Mouse (Mus musculus): Measurements from ENCODE around the gene Gjc1.

Gjc1 gene

DNA sequence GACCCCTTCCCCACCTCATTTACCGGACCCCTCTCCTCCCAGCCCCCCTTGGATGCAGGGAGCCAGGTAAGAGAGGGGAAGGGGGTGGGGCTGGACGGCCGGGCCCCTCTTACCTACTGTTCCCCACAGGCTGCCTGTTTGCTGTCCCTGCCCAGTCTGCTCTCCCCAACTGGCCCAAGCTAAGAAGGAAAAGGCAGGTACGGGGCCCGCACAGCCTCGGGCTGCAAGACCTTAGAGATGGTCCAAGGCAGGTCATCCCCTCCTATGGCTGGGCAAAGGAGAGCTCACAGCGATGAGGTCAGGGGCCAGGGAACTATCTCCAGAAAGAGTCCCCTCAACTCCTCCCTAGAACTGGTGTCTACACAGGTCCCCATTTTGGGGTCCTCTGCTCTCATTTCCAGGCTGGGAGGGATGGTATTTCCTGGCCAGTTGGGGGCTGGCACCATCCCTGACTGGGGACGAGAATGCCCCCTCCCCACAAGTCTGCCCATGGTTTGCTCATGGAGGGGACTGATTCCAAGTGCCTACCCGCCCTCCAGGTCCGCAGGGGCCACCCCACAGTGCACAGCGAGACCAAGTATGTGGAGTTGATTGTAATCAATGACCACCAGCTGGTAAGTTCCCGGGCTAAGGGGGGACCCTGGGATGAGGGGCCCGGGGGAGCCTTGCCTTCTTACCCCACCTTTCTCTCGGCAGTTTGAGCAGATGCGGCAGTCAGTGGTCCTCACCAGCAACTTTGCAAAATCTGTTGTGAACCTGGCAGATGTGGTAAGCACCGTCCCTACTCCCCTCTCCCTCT lies 47.4 kb downstream of the Gjc1 start:
- DNase-seq (ENCODE audit: low spot score in 2 of 2): no peak

DNA sequence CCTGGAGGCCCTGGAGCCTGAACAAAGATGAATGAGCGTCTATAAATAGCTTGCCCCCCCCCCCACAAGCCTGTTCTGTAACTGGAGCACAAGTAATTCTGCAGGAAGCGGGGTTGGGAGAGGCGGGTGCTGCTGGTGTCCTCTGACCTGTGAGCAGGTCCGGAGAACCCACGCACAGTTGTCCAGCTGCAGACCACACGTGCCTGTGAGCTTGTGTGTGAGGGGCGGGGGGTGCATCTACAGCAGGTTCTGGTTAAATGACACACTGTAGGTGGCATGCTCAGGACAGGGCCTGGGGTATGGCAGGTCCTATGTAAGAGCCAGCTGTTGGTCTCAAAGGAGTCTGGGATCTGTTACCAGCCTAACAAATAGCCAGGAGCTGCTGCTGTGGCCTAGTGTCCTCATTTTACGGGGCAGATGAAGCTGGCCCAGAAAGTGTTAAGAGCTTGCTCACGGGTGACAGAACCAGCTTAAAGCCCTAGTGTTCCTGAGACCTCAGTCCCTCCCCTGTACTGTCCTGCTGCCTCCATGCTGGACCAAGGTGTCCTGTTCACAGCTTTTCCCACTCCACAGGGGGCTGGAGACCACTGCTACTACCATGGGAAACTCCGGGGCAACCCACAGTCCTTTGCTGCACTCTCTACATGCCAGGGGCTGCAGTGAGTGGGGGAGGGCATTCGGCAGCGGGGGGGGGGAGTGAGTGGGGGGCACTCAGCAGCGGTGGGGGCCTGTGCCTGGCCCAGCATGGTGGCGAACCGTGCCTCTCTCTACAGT lies 48.7 kb downstream of the Gjc1 start:
- no peak for DNase-seq (ENCODE audit: low spot score in 2 of 2)

DNA sequence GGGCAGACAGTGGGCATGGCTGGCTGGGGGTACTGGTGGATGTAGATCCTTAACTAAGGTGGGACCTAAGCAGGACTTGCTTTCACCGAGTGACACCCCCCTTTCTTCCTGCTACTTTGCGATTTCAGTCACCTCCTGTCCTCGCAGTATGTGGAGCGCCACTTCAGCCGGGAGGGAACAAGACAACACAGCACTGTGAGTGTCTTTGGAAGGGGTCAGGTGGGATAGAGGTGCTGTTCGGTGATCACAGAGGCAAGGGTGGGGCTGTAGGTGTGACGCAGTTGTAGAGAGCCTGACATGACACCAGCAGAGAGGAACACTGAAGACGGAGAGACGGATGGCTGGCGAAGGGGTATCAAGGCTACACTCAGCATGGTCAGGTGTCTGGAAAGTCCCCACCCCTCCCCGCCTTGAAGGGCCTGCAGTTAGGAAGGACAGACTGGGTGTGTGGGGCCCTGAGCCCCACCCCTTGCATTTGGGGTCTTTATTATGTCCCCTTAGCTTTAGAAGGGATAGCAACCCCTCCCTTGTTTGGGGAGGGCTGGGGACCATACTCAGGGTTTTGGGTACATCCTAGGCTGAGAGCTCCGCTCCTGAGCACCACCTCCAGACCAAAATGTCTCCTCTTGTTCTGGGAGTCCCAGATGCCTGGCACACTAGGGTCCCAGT lies 49.4 kb downstream of the Gjc1 start:
- DNase-seq (ENCODE audit: low spot score in 2 of 2): no peak

DNA sequence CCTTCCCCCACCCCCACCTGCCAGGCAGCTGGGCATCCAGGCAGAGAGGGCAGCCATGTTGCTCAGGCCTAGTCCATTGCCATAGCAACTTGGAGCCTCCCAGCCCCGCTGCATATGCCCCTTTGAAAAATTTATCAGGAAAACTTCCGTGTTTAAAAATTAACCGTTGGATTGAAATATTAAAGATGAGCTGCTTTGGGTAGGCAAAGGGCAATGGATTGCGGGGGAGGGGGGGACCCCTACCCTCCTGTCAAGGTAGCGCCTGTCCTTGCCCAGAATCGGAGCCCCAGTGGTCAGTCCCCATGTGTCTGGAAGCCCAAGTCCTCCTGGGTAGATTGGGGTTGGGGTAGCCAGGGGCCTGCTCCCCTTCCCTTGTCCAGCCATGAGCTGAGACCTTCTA lies 50.4 kb downstream of the Gjc1 start:
- DNase-seq (ENCODE audit: low spot score in 2 of 2): no peak

DNA sequence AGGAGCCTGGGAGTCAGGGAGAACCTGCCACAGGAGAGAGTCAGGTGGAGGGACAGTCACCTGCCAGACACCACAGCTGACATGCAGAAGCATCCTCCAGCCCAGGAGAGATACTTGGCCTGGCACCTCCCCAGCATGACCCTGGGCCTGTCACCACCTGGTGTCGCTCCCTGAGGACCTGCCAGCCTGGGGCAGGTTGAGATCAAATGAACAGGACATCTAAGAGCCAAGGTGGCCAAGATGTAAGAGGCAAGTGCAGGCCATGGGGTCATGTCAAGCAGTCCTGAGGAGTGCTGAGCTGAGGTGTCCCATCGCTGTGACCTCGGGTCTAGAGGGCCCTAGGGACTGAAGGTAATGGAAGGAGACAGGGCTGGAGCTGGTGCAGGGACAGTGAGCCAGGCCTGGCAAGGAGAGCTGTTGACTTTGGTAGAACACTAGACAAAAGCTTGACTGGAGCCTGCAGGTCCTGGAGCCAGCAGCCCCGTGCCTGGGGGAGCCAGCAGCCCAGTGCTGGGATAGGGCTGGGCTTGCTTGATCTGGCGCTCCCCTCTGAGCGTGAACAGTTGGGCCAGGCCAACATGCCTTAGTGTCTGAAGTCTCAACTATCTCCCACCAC lies 52.3 kb downstream of the Gjc1 start:
- DNase-seq (ENCODE audit: low spot score in 2 of 2): no peak

DNA sequence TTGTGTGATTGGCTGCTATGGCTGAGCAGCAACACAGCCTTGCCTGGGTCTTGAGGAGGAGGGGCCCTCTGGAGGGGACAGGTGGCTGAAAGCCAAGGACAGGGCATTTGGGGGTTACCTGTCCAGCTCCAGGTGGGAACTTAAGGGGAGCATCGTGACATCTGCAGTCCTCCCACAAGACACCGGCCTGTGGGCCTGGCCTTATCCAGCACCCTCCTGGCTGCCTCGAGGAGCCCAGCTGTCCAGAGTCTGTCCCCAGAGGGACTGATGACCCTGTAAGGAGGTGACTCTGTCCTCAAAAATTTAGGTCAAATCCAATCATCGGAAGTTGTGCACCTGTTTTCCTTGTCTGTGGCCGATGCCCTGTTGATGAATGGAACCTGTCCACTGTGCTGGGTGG lies 54.1 kb downstream of the Gjc1 start:
- no peak for DNase-seq (ENCODE audit: low spot score in 2 of 2)

DNA sequence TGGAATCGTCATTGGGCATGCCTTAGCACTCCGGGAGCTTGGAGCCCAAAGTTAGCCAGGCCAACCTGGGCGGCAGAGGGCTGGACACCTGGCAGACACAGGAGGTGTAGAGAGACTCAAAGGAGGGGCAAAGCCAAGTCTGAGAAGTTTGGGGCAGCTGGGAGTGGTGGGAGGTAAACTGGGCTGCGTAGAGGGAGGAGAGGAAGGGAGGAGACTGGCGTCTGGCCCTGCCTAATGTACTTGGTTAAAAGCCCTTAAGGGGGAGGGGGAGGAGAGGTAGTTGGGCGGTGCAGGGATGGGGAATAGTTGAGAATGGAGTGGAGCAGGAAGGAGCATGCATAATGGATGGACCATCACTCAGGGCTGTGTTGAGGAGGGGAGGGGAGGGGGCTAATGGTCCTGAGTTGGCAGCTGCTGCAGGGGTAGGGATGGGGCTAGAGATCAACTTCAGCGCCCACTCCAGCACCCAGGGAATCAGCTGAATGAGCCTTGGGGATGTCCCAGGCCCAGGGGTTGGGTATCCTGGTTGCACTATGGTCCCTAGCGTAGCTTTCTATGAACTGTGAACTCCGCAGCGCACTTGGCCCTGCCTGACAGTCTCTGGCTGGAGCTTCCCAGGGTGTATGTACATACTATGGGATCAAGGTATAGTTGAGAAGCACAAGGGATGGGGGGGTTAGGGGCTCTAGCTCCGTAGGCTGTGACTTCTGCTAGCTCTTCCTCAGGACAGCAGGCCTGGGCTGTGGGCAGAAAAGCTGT lies 56.3 kb downstream of the Gjc1 start:
- DNase-seq (ENCODE audit: low spot score in 2 of 2): no peak

DNA sequence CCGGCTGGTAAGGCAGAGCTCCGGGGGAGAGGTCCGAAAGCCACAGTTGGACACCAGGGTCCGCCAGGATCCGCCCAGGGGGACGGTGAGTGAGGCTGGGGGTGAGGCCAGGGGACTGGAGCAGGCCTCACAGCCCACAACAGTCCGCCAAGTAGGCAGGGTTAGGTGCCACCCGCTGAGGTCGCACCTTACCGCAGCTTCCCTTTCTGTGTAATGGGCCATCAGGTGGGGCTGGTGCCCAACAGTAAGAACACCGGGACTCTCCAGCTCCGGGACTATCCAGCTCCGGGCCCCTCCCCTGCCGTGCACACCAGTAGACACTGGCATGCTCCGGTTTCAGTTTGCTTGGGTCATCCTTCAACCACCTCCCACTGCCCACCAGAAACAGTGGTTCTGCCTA lies 57.3 kb downstream of the Gjc1 start:
- DNase-seq (ENCODE audit: low spot score in 2 of 2): no peak

DNA sequence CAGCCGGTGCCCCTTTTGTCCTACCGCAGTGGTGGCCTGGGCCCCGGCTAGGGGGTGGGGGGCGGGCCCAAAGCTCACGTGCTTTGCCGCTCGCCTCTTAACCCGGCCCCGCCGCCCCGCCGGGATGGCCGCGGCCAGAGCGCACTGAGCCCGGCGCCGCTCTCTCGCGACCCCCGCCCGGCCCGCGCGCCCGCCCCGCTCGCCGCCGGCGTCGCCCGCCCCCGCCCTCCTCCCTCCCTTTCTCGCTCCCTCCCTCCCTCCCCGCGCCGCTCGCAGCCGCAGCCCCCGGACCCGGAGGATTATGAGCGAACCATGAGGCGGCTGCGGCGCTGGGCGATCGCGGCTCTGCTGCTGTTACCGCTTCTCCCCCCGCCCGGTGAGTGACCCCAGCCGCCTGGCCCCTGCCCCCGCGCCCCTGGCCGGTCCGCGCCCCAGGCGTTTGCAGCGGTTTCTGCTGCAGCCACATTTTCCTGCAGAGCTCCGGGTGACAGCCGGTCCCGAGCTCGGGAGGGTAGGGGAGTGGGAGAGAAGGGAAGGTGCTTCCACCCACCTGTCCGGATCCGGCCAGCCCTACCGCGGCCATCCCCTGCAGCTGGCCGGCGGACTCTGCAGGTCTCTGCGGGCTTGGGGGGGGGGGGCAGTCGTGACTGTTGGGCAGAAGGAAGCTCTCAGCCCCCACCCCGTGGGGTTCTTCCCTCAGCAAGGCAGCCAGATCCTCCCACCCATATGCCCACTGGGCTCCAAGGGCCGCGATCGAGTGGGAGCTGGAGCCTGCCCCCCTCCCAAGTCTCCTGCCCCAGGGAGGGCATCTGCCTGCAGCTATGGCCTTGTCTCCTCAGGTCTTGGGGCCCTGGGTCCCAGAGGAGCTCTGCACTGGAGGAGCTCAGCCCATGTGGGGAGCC lies 57.9 kb downstream of the Gjc1 start, which contains the start of gene Adam11:
TSS of gene Adam11 (plus strand) at position 131 of the 902 bp plus-strand sequence.
- no peak for DNase-seq (ENCODE audit: low spot score in 2 of 2)

DNA sequence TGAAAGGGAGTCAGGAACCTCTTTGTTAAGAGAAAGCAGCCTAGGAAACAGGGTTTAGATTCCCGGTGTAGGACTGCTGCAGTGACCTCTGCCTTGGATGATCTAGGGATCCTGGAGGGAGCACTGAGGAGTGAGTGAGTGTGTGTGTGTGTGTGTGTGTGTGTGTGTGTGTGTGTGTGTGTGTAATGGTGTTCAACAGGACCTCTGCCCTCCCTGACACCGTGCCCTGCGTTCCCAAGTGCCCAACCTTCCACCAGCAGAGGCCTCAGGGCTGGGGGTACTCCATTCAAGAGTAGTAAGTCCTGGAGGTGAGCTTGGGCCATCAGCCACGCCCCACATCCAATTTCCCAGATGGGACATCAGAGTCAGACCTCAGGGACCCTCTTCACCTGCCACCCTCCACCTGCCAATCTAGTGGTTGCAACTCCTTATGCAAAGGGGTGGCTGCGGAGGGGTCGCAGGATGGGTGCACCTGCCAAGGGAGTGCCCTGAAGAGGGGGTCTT lies 58.6 kb downstream of the Gjc1 start:
- DNase-seq (ENCODE audit: low spot score in 2 of 2): no peak

DNA sequence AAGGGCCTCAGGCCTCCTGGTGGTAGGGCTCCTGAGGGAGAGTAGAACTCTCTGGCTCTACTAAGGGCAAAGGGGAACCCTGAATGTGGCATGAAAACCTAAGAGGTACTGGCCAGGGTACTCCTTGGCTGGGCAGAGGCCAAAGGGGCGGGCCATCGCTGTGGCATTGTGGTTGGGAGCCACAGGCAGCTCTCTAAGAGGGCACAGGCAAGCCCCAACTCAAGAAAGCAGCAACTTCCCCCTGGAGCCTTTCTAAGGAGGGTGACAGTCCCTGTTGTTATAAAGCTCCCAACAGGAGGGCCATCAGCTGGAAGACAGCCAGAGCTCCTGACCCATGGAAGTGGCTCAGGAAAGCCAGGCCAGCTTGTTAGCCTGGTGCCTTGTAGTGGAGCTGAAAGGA lies 60.5 kb downstream of the Gjc1 start:
- no peak for DNase-seq (ENCODE audit: low spot score in 2 of 2)

DNA sequence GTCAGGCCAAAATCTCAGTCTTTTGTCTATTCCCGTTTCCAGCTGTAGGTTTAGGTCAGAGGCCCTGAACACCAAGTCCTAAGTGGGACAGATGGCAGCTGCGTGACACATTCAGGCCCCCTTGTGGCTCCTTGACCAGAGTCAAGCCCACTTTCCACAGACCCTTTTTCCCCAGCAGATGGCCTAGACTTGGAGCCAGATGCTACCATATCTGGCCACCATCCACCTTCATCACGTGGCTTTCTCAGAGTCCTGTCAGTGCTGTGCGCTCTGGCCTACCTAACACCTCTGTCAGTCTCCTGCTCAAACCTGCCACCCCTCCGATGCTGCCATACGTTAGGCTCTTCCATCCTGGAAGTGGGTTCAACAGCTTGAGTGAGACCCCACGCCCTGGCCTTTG lies 64.1 kb downstream of the Gjc1 start:
- no peak for DNase-seq (ENCODE audit: low spot score in 2 of 2)

DNA sequence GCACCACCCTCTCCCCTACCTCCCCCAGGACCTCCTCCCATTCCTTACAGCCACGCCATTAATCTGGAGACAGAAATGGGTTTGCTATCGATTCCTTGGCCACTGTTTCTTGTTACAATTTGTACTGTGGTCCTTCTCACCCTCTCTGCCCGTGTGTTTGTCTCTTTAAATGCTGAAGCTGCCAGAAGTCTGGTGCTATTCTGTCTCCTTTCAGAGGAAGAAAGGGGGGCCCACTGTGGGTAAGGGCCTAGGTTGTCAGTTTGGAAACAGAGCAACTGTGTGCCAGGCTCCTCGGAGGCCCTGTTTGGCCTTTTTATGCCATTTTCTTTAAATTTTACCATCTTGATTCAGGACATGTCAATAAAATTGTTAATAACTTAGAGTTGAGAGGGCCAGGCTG lies 65.1 kb downstream of the Gjc1 start:
- no peak for DNase-seq (ENCODE audit: low spot score in 2 of 2)

DNA sequence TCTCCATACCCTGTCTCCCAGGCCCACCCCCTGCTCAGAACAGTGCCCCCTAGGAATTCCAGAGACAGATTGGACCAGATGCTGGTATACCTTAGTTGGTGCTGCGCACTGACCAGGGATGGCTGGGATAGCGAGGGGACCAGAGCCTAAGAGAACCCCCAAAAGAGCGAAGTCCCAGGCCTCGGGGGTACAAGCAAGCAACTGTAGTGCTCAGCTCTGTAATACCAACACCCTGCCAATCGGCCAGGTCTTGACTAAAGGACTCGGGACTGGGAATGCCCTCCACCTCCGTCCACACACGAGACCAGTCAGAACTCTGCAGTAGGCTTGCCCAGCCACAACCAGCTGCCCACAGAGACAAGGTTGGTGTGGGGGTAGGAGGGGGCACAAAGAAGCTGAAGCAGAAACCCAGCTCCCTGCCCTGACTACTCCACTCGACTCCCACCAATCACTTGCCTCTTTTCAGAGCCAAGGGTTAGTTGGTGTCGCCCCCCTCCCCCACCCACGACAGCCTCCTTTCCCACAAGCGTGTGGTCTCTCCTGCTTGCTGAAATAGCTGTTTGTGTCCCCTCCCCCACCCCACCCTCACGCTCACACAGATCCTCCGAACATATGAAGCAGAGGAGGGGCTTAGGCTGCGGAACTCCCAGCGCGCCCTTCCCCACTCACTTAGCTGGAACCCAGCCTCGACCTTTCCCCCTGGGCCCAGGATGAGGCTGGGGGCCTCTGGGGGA lies 65.7 kb downstream of the Gjc1 start:
- no peak for DNase-seq (ENCODE audit: low spot score in 2 of 2)

DNA sequence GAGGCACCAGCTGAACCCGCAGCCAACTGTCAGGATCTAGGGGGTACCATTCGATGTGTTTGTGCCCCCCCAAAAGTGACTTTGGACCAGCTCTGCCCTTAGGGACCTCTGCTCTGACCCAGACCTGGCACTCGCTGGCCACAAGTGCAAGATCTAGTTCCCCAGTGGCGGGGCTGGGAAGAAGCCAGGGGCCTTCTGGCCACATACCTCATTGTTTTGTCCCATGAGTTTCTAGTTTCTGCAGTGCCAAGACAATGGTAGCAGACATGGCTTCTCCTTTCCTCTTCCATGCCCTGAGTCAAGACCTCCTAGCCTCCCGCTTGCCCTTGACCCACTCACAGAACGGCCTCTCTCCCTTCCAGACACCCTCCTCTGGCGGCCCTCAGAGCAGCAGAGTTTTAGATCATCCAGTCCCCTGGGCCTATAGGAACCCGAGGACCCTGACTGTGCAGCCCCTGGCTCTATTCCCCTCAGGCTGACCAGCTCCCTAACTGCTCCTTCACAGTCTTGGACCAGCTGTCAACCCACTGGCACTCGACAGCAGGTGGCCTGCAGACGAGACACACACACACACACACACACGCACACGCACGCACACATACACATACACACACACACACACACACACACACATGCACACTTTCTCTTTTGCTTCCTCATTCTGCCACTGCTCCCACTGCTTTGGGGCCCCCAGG lies 66.5 kb downstream of the Gjc1 start:
- DNase-seq (ENCODE audit: low spot score in 2 of 2): no peak

DNA sequence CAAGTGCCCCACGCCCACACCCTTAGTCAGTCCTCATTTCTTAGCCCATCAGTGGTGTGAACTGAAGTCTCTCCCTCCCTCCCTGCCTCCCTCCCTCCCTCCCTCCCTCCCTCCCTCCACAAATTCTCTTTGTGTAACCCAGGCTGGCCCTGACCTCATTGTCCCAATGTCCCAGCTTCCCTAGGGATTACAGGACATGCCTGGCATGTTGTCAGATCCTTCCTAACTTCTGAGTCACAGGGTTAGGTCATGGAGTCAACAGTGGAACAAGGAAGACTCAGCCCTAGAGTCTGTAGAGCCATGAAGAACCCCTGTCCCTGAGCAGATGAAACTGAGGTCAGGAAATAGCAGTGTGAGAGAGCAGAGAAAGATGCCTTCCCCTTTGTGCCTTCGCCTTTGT lies 69.8 kb downstream of the Gjc1 start:
- no peak for DNase-seq (ENCODE audit: low spot score in 2 of 2)
